Mouse (Mus musculus) kidney, adult 2 months (tissue): ENCODE measurements around the gene Ccdc85c.

Experiments
- CTCF ChIP-seq: fragments of 200-500 bp; conservative IDR thresholded peaks from 2 replicates; pipeline ENCODE4 v1.5.1; 2011; ENCODE audit warnings: low read depth, mild to moderate bottlenecking, control low read depth, low read length, moderate library complexity, mixed read lengths; ENCODE audit not compliant: insufficient read depth, insufficient read length
- POLR2A ChIP-seq: fragments of 200-500 bp; IDR thresholded peaks from one replicate; pipeline ENCODE4 v1.6.1; 2011; ENCODE audit warnings: low read depth, low read length, control low read depth

DNA sequence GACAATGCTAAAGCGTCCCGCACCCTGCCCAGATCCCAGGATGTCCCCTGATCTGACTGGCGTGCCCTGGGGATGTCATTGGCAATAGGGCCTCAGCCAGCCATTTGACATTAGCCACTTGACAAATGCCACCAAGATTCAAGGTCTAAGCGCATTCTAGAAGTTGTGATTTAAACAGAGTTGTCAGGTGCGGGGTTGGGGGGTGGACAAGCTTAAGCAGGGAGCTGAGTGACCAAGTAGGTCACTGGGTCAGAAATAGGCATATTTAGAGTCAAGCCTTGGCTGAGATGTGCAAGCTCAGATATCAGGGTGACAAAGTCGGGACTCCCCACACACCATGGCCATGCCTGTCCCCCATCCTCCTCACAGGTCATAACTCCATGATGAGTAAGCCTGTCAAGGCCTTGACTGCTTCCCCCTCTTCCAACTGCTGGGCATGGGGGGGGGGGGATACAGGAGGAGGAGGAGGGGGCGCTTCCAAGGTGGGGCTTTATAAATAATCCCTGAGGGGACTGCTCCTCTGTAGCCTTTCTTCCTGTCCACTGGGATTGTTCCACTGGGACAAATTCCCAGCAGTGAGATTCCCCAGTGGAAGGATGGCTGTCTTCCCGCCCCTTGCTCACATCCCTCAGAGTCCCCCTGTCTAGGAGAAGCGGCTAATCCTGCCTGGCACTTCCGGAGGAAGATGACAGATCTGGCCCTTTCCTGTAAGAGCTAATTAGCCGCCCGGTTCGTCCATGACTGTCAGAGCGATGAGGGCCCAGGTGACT, 9.4 kb upstream of the Ccdc85c start:
- TF ChIP-seq CTCF (no peak), POLR2A (no peak)
